Mouse (Mus musculus) intestine, postnatal 0 days (tissue): ENCODE measurements at regions not wholly inside any gene's neighbourhood (a gene's known extent, or its start where the extent isn't known, plus 50 kb on each side); places are given as distances from the start of the nearest gene placed in this dataset.

Source experiments
- ATAC-seq: fragments of 200-750 bp; cut with Nextera tagmentation; 2 replicates; pipeline ENCODE4 v1.8.0; 2017; ENCODE audit warnings: mild to moderate bottlenecking, moderate TSS enrichment, moderate library complexity
- H3K27ac ChIP-seq: fragments of 300-500 bp; sonication (generic); 2 replicates; pipeline ENCODE4 v1.5.1; 2014; ENCODE audit warnings: mild to moderate bottlenecking, low read depth, low read length, moderate library complexity
- H3K27me3 ChIP-seq: fragments of 300-500 bp; sonication (generic); replicated peaks from 2 replicates; pipeline ENCODE4 v1.6.1; 2014; ENCODE audit warnings: low read length, mixed read lengths; ENCODE audit not compliant: control insufficient read depth, insufficient read depth
- H3K36me3 ChIP-seq: fragments of 300-500 bp; sonication (generic); 2 replicates; pipeline ENCODE4 v1.6.1; 2014; ENCODE audit warnings: mild to moderate bottlenecking, moderate library complexity; ENCODE audit not compliant: control insufficient read depth, insufficient read depth
- H3K4me1 ChIP-seq: fragments of 300-500 bp; sonication (generic); replicated peaks from 2 replicates; pipeline ENCODE4 v1.6.1; 2014; ENCODE audit warnings: antibody characterized with exemption, low read length, mixed read lengths; ENCODE audit not compliant: control insufficient read depth, insufficient read depth
- H3K4me2 ChIP-seq: fragments of 300-500 bp; sonication (generic); replicated peaks from 2 replicates; pipeline ENCODE4 v1.6.1; 2014; ENCODE audit warnings: low read depth, mild to moderate bottlenecking, moderate library complexity
- H3K4me3 ChIP-seq: fragments of 300-500 bp; sonication (generic); 2 replicates; pipeline ENCODE4 v1.5.1; 2014; ENCODE audit warnings: low read depth, low read length
- H3K9ac ChIP-seq: fragments of 300-500 bp; sonication (generic); 2 replicates; pipeline ENCODE4 v1.6.1; 2014; ENCODE audit warnings: mild to moderate bottlenecking, low read depth, low read length
- H3K9me3 ChIP-seq: fragments of 300-500 bp; sonication (generic); 2 replicates; pipeline ENCODE4 v1.6.1; 2016; ENCODE audit warnings: mixed run types; ENCODE audit not compliant: control insufficient read depth
- CTCF ChIP-seq: sonication (generic); IDR thresholded peaks from 2 replicates; pipeline ENCODE4 v1.5.1; 2016; ENCODE audit warnings: low read depth, mild to moderate bottlenecking, control low read depth, antibody characterized with exemption, moderate library complexity
- WGBS: fragments of 180-500 bp; shearing (Covaris S2); extraction: QIAGEN DNeasy Blood & Tissue Kit; methylation state at CpG from one replicate; pipeline ENCODE4 v1.1.7; 2014; 5-methylcytosine and 5-hydroxymethylcytosine counted together

DNA sequence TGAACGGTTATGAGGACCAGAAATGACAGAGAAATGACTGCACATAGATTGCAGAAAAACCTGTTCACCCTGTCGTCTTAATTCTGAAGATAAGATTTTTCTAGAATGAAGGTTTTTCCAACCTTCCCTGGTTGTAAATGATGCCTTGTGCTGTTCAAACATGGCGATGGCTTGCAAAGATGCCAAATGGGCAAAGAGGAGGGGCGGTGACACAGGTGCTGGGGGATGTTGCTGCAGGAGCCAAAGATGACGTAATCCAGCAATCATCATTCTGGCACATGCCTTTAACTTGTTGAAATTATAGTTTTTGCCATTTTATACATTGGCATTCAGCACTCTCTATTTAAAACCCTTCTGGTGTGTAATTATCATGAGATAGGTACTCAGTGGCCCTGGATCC is 263.8 kb downstream of the Gm9195 start:
- 57% methylated on average over 5 of the region's 5 CpGs for WGBS
- Histone ChIP-seq H3K36me3 (no peaks in the 10 kb centered on the region), H3K27me3 (no peaks in the 10 kb centered on the region), H3K4me3 (no peak overlapping the region), H3K9ac (no peak overlapping the region), H3K9me3 (no peaks in the 10 kb centered on the region), H3K27ac (no peak overlapping the region), H3K4me2 (no peak overlapping the region), H3K4me1 (no peaks in the 10 kb centered on the region)
- ATAC-seq: no peak
- TF ChIP-seq CTCF: no peak

- H3K9ac ChIP-seq: no peak overlapping the region
- H3K4me2 ChIP-seq: no peak overlapping the region
- H3K27ac ChIP-seq: no peak overlapping the region
- H3K4me1 ChIP-seq: no peaks in the 10 kb centered on the region
- H3K27me3 ChIP-seq: no peaks in the 10 kb centered on the region
- H3K4me3 ChIP-seq: no peak overlapping the region
- ATAC-seq: no peak
- no peaks in the 10 kb centered on the region for H3K36me3 ChIP-seq
- no peaks in the 10 kb centered on the region for H3K9me3 ChIP-seq
- 75% methylated on average over 1 of the region's 1 CpGs for WGBS
- TF ChIP-seq CTCF: no peak
Observed at GRCm38 (mm10) chr14:72227441-72227840, 264.2 kb downstream of the Gm9195 start.

GRCm38 (mm10) chr14:72226946-72227345 is 264.7 kb downstream of the Gm9195 start:
- no peaks in the 10 kb centered on the region for H3K9me3 ChIP-seq
- H3K4me2 ChIP-seq: no peak overlapping the region
- H3K4me3 ChIP-seq: no peak overlapping the region
- H3K27ac ChIP-seq: no peak overlapping the region
- H3K36me3 ChIP-seq: no peaks in the 10 kb centered on the region
- ATAC-seq: no peak
- no peaks in the 10 kb centered on the region for H3K27me3 ChIP-seq
- no peaks in the 10 kb centered on the region for H3K4me1 ChIP-seq
- H3K9ac ChIP-seq: no peak overlapping the region
- TF ChIP-seq CTCF: no peak
- 72% methylated on average over 1 of the region's 1 CpGs for WGBS

- 43% methylated on average over 2 of the region's 2 CpGs for WGBS
- Histone ChIP-seq H3K4me2 (no peak overlapping the region), H3K9me3 (no peaks in the 10 kb centered on the region), H3K27me3 (no peaks in the 10 kb centered on the region), H3K36me3 (no peaks in the 10 kb centered on the region), H3K9ac (no peak overlapping the region), H3K27ac (no peak overlapping the region), H3K4me3 (no peak overlapping the region), H3K4me1 (no peaks in the 10 kb centered on the region)
- TF ChIP-seq CTCF: no peak
- ATAC-seq: no peak
Observed at GRCm38 (mm10) chr14:72222836-72223235, 268.8 kb downstream of the Gm9195 start.

GRCm38 (mm10) chr14:72219523-72219922 is 272.1 kb downstream of the Gm9195 start:
- WGBS: 84% methylated on average over 6 of the region's 6 CpGs

GRCm38 (mm10) chr14:72200307-72200706 is 291.3 kb downstream of the Gm9195 start:
- 63% methylated on average over 3 of the region's 3 CpGs for WGBS
- Histone ChIP-seq H3K4me1 (no peaks in the 10 kb centered on the region), H3K27ac (no peak overlapping the region), H3K4me2 (no peak overlapping the region), H3K9ac (no peak overlapping the region), H3K36me3 (no peaks in the 10 kb centered on the region), H3K27me3 (no peaks in the 10 kb centered on the region), H3K9me3 (no peaks in the 10 kb centered on the region), H3K4me3 (no peak overlapping the region)
- TF ChIP-seq CTCF: no peak
- ATAC-seq: no peak

More at GRCm38 (mm10) chr14:72219523-72219922, 272.1 kb downstream of the Gm9195 start:
- Histone ChIP-seq H3K4me2 (no peak overlapping the region), H3K4me3 (no peak overlapping the region), H3K4me1 (no peaks in the 10 kb centered on the region), H3K27ac (no peak overlapping the region), H3K27me3 (no peaks in the 10 kb centered on the region), H3K36me3 (no peaks in the 10 kb centered on the region), H3K9me3 (no peaks in the 10 kb centered on the region), H3K9ac (no peak overlapping the region)
- no peak for TF ChIP-seq CTCF
- ATAC-seq: no peak

DNA sequence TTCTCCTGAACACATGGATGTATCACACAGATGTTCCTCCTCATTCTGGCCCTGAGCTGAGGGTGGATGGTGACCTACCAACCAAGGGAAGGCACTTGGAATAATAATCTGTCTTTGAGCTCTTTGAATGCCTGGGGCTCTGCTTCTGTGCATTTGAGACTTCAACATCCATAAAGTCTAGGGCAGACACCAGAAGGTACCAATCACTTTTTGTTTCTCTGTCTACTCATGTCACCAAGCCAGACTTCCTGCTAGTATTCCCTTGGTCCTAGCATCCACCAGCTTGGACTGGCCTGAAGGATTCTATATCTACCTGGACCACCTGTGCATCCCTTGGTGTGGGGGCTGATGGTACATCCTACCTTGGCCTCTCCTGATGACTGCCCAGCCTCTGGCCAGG is 291.7 kb downstream of the Gm9195 start:
- Histone ChIP-seq H3K9ac (no peak overlapping the region), H3K27ac (no peak overlapping the region), H3K4me1 (no peaks in the 10 kb centered on the region), H3K9me3 (no peaks in the 10 kb centered on the region), H3K36me3 (no peaks in the 10 kb centered on the region), H3K27me3 (no peaks in the 10 kb centered on the region), H3K4me3 (no peak overlapping the region), H3K4me2 (no peak overlapping the region)
- no peak for ATAC-seq
- no peak for TF ChIP-seq CTCF
